8 mouse cellular contexts compared by ENCODE assay signal in the genomic region with DNA sequence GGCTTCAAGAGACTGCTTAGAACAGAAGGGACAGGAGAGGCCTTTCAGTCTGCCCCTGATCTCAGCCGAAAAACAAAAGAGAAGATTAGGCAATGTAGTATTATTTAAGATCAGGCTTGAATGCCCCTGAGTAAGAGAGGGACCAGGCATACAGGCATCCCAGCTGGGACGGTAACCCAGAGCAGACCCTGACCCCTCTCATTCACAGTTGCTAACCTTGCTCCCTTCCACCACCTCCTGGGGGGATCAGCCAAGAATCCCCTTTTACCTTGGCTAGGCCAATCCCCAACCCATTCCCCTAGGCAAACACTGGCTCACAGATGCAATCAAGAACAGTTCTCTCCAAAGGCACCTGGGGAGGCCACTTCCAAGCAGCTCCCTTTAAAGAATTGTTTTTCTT. TPM values are rescaled to one million over a fixed set of nuclear protein-coding genes. Genes with fewer than 3 reads are reported as not detected.
DNase-seq lines count a peak whose midpoint lies in the region; ATAC-seq and TF ChIP-seq lines count a peak whose summit lies in the region.

No protein-coding gene starts in this region.

- H3K9ac ChIP-seq in neural tube, embryonic 11.5 days (ENCODE audit: low read length), result peak overlapping the region; percentile 44
- no peak overlapping the region for H3K9ac ChIP-seq in limb, embryonic 13.5 days

- H3K27ac ChIP-seq in neural tube, embryonic 11.5 days (ENCODE audit: low read depth, low read length), result no peak overlapping the region
- H3K27ac ChIP-seq in limb, embryonic 13.5 days, result no peak overlapping the region
- H3K27ac ChIP-seq in small intestine, adult 2 months (ENCODE audit: insufficient read depth, low read depth, low read length), result peak overlapping the region; percentile 3; the same call in 1 of the 2 replicates

- H3K9me3 ChIP-seq in erythroblast, embryonic 14.5 days (ENCODE audit: control insufficient read depth, low read length), result no peaks in the 10 kb centered on the region
- H3K9me3 ChIP-seq in neural tube, embryonic 11.5 days (ENCODE audit: control insufficient read depth, low read length), result no peaks in the 10 kb centered on the region
- no peaks in the 10 kb centered on the region for H3K9me3 ChIP-seq in limb, embryonic 13.5 days

- peaks cover 66% of the 10 kb centered on the region for H3K36me3 ChIP-seq in erythroblast, embryonic 14.5 days (ENCODE audit: control insufficient read depth)
- 0 out of 2 replicates have a peak, but pooled peaks cover 3% of the 10 kb centered on the region for H3K36me3 ChIP-seq in neural tube, embryonic 11.5 days (ENCODE audit: control insufficient read depth, insufficient read depth, low read length)
- peaks cover 20% of the 10 kb centered on the region for H3K36me3 ChIP-seq in limb, embryonic 13.5 days
- H3K36me3 ChIP-seq in small intestine, adult 2 months (ENCODE audit: control insufficient read depth, insufficient read depth, low read length), result peaks cover 30% of the 10 kb centered on the region

- peaks cover 82% of the 10 kb centered on the region for H3K4me1 ChIP-seq in erythroblast, embryonic 14.5 days (ENCODE audit: control insufficient read depth)
- H3K4me1 ChIP-seq in neural tube, embryonic 11.5 days (ENCODE audit: control insufficient read depth, insufficient read depth, low read length), result peaks cover 28% of the 10 kb centered on the region
- H3K4me1 ChIP-seq in limb, embryonic 13.5 days, result peaks cover 60% of the 10 kb centered on the region
- peaks cover 25% of the 10 kb centered on the region for H3K4me1 ChIP-seq in small intestine, adult 2 months (ENCODE audit: control insufficient read depth, insufficient read depth, insufficient read length, low read length)

- WGBS in neural tube, embryonic 11.5 days, result 49% methylated on average over 2 of the region's 2 CpGs
- WGBS in limb, embryonic 13.5 days, result 61% methylated on average over 2 of the region's 2 CpGs
- 67% methylated on average over 2 of the region's 2 CpGs for WGBS in small intestine, adult 2 months

- H3K4me3 ChIP-seq in erythroblast, embryonic 14.5 days (replicated peaks), result peak overlapping the region; percentile 67
- peak overlapping the region; percentile 70 for H3K4me3 ChIP-seq in neural tube, embryonic 11.5 days (ENCODE audit: low read depth, low read length)
- peak overlapping the region; percentile 70 for H3K4me3 ChIP-seq in limb, embryonic 13.5 days
- H3K4me3 ChIP-seq in small intestine, adult 2 months (ENCODE audit: low read depth, low read length), result peak overlapping the region; percentile 56

- no peaks in the 10 kb centered on the region for H3K27me3 ChIP-seq in erythroblast, embryonic 14.5 days (ENCODE audit: control insufficient read depth)
- no peaks in the 10 kb centered on the region for H3K27me3 ChIP-seq in neural tube, embryonic 11.5 days (ENCODE audit: control insufficient read depth, insufficient read depth, low read length)
- no peaks in the 10 kb centered on the region for H3K27me3 ChIP-seq in limb, embryonic 13.5 days
- H3K27me3 ChIP-seq in small intestine, adult 2 months (ENCODE audit: control insufficient read depth, insufficient read depth, low read length), result no peaks in the 10 kb centered on the region

- no peak for ATAC-seq in erythroblast, adult 5-6 weeks (replicated peaks; ENCODE audit: low FRiP score, poor library complexity, severe bottlenecking)
- no peak for ATAC-seq in neural tube, embryonic 11.5 days (ENCODE audit: insufficient read depth, low FRiP score, low TSS enrichment)
- ATAC-seq in limb, embryonic 13.5 days (ENCODE audit: low FRiP score, low read depth), result no peak

- no peak for TF ChIP-seq POLR2A in small intestine, adult 2 months (IDR thresholded peaks at IDR 0.05; ENCODE audit: low read depth, low read length)

- peak overlapping the region; percentile 46 for H3K4me2 ChIP-seq in neural tube, embryonic 11.5 days (ENCODE audit: low read depth)
- peak overlapping the region; percentile 90 for H3K4me2 ChIP-seq in limb, embryonic 13.5 days (replicated peaks)

- no peak for TF ChIP-seq CTCF in small intestine, adult 2 months (IDR thresholded peaks at IDR 0.05; ENCODE audit: extremely low read depth, insufficient read length, insufficient replicate concordance, low read depth, low read length)

- DNase-seq in neural tube, embryonic 11.5 days (ENCODE audit: low spot score), result no peak
- DNase-seq in neural tube, embryonic 10.5 days (ENCODE audit: extremely low spot score, low spot score), result no peak
- no peak for DNase-seq in natural killer cell, adult 2 months (ENCODE audit: low spot score in 2 of 2)
- DNase-seq in testis, postnatal 10 days (ENCODE audit: low spot score), result no peak

RNA-seq across cellular contexts. Expression of gene Btg2, which starts 2.1 kb away (rescaled TPM):
- polyA plus RNA-seq in erythroblast, embryonic 14.5 days (2012), result 13.2 and 14.8 TPM in 2 replicates
- 173 and 183 TPM in 2 replicates for total RNA-seq in erythroblast, adult 5-6 weeks (2015; ENCODE audit: low replicate concordance)
- 354 and 411 TPM in 2 replicates for total RNA-seq in erythroblast, adult 5-6 weeks (2017; ENCODE audit: low replicate concordance)
- polyA plus RNA-seq in neural tube, embryonic 11.5 days (2014; fragmentation: Nextera tagmentation; extraction: Ambion mirVana), result 97.9 and 110 TPM in 2 replicates
- polyA plus RNA-seq in limb, embryonic 13.5 days (2015; fragmentation: Nextera tagmentation; extraction: Ambion mirVana), result 27.1 and 28.2 TPM in 2 replicates
- polyA plus RNA-seq in small intestine, adult 2 months (2012; rRNA removed), result 18.0 and 73.7 TPM in 2 replicates

RNA-seq across cellular contexts. Expression of gene Chit1, which starts 34.3 kb away (rescaled TPM):
- polyA plus RNA-seq in erythroblast, embryonic 14.5 days (2012), result not detected in 2 replicates
- total RNA-seq in erythroblast, adult 5-6 weeks (2015; ENCODE audit: low replicate concordance), result 1.3 and 2.9 TPM in 2 replicates
- 0.28 TPM in 1 of 2 replicates, not detected in the other for total RNA-seq in erythroblast, adult 5-6 weeks (2017; ENCODE audit: low replicate concordance)
- 0.15 TPM in 1 of 2 replicates, not detected in the other for polyA plus RNA-seq in neural tube, embryonic 11.5 days (2014; fragmentation: Nextera tagmentation; extraction: Ambion mirVana)
- polyA plus RNA-seq in limb, embryonic 13.5 days (2015; fragmentation: Nextera tagmentation; extraction: Ambion mirVana), result 0.17 and 0.26 TPM in 2 replicates
- 1.6 TPM in 1 of 2 replicates, not detected in the other for polyA plus RNA-seq in small intestine, adult 2 months (2012; rRNA removed)

RNA-seq across cellular contexts. Expression of gene Fmod, which starts 39.7 kb away (rescaled TPM):
- polyA plus RNA-seq in erythroblast, embryonic 14.5 days (2012), result not detected in 2 replicates
- total RNA-seq in erythroblast, adult 5-6 weeks (2015; ENCODE audit: low replicate concordance), result not detected in 2 replicates
- total RNA-seq in erythroblast, adult 5-6 weeks (2017; ENCODE audit: low replicate concordance), result not detected in 2 replicates
- 16.0 and 16.7 TPM in 2 replicates for polyA plus RNA-seq in neural tube, embryonic 11.5 days (2014; fragmentation: Nextera tagmentation; extraction: Ambion mirVana)
- 42.1 and 48.5 TPM in 2 replicates for polyA plus RNA-seq in limb, embryonic 13.5 days (2015; fragmentation: Nextera tagmentation; extraction: Ambion mirVana)
- polyA plus RNA-seq in small intestine, adult 2 months (2012; rRNA removed), result 0.48 and 0.86 TPM in 2 replicates
